ENCODE assay signal across 21 mouse cellular contexts in the genomic region with DNA sequence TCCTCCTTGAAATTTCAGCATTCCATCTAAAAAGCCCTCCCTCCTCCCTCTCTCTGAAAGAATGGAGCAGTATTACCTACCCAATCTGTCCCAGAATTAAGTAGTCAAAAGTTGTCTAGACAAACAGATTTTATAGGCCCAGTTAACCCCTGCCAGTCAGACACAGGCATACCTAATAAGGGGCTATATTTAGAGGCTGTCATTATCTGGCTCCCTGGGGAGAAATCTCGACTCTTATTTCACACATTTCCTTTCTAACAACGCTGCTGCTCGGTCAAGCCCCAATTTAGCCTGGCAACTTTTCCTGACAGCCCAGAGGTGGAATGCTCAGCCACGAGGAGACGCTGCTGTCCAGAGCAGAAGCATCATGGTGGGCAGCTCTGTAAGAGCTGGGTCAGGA. TPM values are rescaled to one million over a fixed set of nuclear protein-coding genes. Genes with fewer than 3 reads are reported as not detected.
DNase-seq lines count a peak whose midpoint lies in the region; ATAC-seq and TF ChIP-seq lines count a peak whose summit lies in the region.
"Had no signal": no experiment of that assay in that cellular context is flagged by ENCODE, and none has a peak within 500 bp of the region (broad histone marks: within the 10 kb centered on the region; RNA-seq: fewer than 3 reads in every experiment).

No protein-coding gene starts in this region.

- TF ChIP-seq CTCF in kidney, adult 2 months (conservative IDR thresholded peaks at IDR 0.05; ENCODE audit: insufficient read depth, insufficient read length, low read depth, low read length), result no peak

- H3K9ac ChIP-seq in hindbrain, embryonic 11.5 days (ENCODE audit: low read depth, low read length), result no peak overlapping the region
- H3K9ac ChIP-seq in hindbrain, embryonic 13.5 days, result no peak overlapping the region
- H3K9ac ChIP-seq in embryonic facial prominence, embryonic 14.5 days (ENCODE audit: low read depth, low read length), result no peak overlapping the region
- H3K9ac ChIP-seq in limb, embryonic 13.5 days, result no peak overlapping the region
- H3K9ac ChIP-seq in forebrain, embryonic 12.5 days, result no peak overlapping the region
- H3K9ac ChIP-seq: heart, embryonic 13.5 days had no signal

- H3K4me2 ChIP-seq in hindbrain, embryonic 11.5 days (replicated peaks; ENCODE audit: low read depth, low read length), result no peak overlapping the region
- H3K4me2 ChIP-seq in hindbrain, embryonic 13.5 days, result no peak overlapping the region
- H3K4me2 ChIP-seq in embryonic facial prominence, embryonic 14.5 days (ENCODE audit: low read depth, low read length), result no peak overlapping the region
- no peak overlapping the region for H3K4me2 ChIP-seq in limb, embryonic 13.5 days (replicated peaks)
- no peak overlapping the region for H3K4me2 ChIP-seq in forebrain, embryonic 12.5 days
- H3K4me2 ChIP-seq: heart, embryonic 13.5 days; liver, embryonic 11.5 days had no signal

- TF ChIP-seq POLR2A in kidney, adult 2 months (IDR thresholded peaks at IDR 0.05; ENCODE audit: low read depth, low read length), result no peak

- H3K27ac ChIP-seq in hindbrain, embryonic 11.5 days (ENCODE audit: low read depth, low read length), result no peak overlapping the region
- H3K27ac ChIP-seq in hindbrain, embryonic 13.5 days, result no peak overlapping the region
- H3K27ac ChIP-seq in embryonic facial prominence, embryonic 14.5 days (replicated peaks; ENCODE audit: low read depth, low read length), result no peak overlapping the region
- peak overlapping the region; percentile 93; the same call in 1 of the 2 replicates for H3K27ac ChIP-seq in limb, embryonic 13.5 days
- H3K27ac ChIP-seq in forebrain, embryonic 12.5 days, result no peak overlapping the region
- no peak overlapping the region for H3K27ac ChIP-seq in kidney, adult 2 months (ENCODE audit: insufficient read depth, low read depth, low read length)
- H3K27ac ChIP-seq: heart, embryonic 13.5 days; stomach, postnatal 0 days had no signal

- 32% methylated on average over 5 of the region's 5 CpGs for WGBS in hindbrain, embryonic 11.5 days
- 29% methylated on average over 5 of the region's 5 CpGs for WGBS in hindbrain, embryonic 13.5 days
- WGBS in embryonic facial prominence, embryonic 14.5 days, result 5% methylated on average over 5 of the region's 5 CpGs
- 2% methylated on average over 5 of the region's 5 CpGs for WGBS in limb, embryonic 13.5 days
- WGBS in forebrain, embryonic 12.5 days, result 21% methylated on average over 5 of the region's 5 CpGs
- WGBS in kidney, adult 2 months, result 19% methylated on average over 5 of the region's 5 CpGs

- no peaks in the 10 kb centered on the region for H3K4me1 ChIP-seq in hindbrain, embryonic 11.5 days (replicated peaks; ENCODE audit: control insufficient read depth, insufficient read depth, low read length)
- peaks cover 9% of the 10 kb centered on the region for H3K4me1 ChIP-seq in hindbrain, embryonic 13.5 days (replicated peaks)
- H3K4me1 ChIP-seq in embryonic facial prominence, embryonic 14.5 days (ENCODE audit: control insufficient read depth, insufficient read depth, low read length), result peaks cover 17% of the 10 kb centered on the region
- H3K4me1 ChIP-seq in limb, embryonic 13.5 days, result peaks cover 54% of the 10 kb centered on the region
- H3K4me1 ChIP-seq in forebrain, embryonic 12.5 days, result no peaks in the 10 kb centered on the region; the same call in 1 of the 2 replicates
- no peaks in the 10 kb centered on the region for H3K4me1 ChIP-seq in kidney, adult 2 months (ENCODE audit: control insufficient read depth, insufficient read depth, low read length)

- no peaks in the 10 kb centered on the region for H3K36me3 ChIP-seq in hindbrain, embryonic 11.5 days (ENCODE audit: control insufficient read depth, insufficient read depth, low read length)
- H3K36me3 ChIP-seq in hindbrain, embryonic 13.5 days, result no peaks in the 10 kb centered on the region
- H3K36me3 ChIP-seq in embryonic facial prominence, embryonic 14.5 days (ENCODE audit: control insufficient read depth, insufficient read depth, low read length), result no peaks in the 10 kb centered on the region
- H3K36me3 ChIP-seq in limb, embryonic 13.5 days, result peaks cover 14% of the 10 kb centered on the region
- H3K36me3 ChIP-seq in forebrain, embryonic 12.5 days (replicated peaks), result no peaks in the 10 kb centered on the region
- H3K36me3 ChIP-seq in kidney, adult 2 months (ENCODE audit: control insufficient read depth, insufficient read depth, low read length), result no peaks in the 10 kb centered on the region
- H3K36me3 ChIP-seq: heart, embryonic 13.5 days had no signal

- no peaks in the 10 kb centered on the region for H3K27me3 ChIP-seq in hindbrain, embryonic 11.5 days (ENCODE audit: control insufficient read depth, insufficient read depth, low read length)
- H3K27me3 ChIP-seq in hindbrain, embryonic 13.5 days, result no peaks in the 10 kb centered on the region
- no peaks in the 10 kb centered on the region for H3K27me3 ChIP-seq in embryonic facial prominence, embryonic 14.5 days (replicated peaks; ENCODE audit: control insufficient read depth, insufficient read depth, low read length)
- H3K27me3 ChIP-seq in limb, embryonic 13.5 days, result no peaks in the 10 kb centered on the region; the same call in 1 of the 2 replicates
- H3K27me3 ChIP-seq in forebrain, embryonic 12.5 days, result no peaks in the 10 kb centered on the region
- no peaks in the 10 kb centered on the region for H3K27me3 ChIP-seq in kidney, adult 2 months (replicated peaks; ENCODE audit: control insufficient read depth, insufficient read depth, low read length)

- no peak overlapping the region for H3K4me3 ChIP-seq in hindbrain, embryonic 11.5 days (ENCODE audit: low read depth, low read length)
- H3K4me3 ChIP-seq in hindbrain, embryonic 13.5 days, result no peak overlapping the region
- no peak overlapping the region for H3K4me3 ChIP-seq in embryonic facial prominence, embryonic 14.5 days (ENCODE audit: low read depth, low read length)
- no peak overlapping the region for H3K4me3 ChIP-seq in limb, embryonic 13.5 days
- no peak overlapping the region for H3K4me3 ChIP-seq in forebrain, embryonic 12.5 days (replicated peaks)
- H3K4me3 ChIP-seq in kidney, adult 2 months (ENCODE audit: insufficient read depth, low read depth, low read length), result no peak overlapping the region
- H3K4me3 ChIP-seq: heart, embryonic 13.5 days had no signal

- no peak for ATAC-seq in hindbrain, embryonic 11.5 days (ENCODE audit: low FRiP score)
- ATAC-seq in hindbrain, embryonic 13.5 days (ENCODE audit: low FRiP score), result no peak
- ATAC-seq in embryonic facial prominence, embryonic 14.5 days (ENCODE audit: low read depth), result 0 out of 2 replicates have a peak, but pooled peaks have one; percentile 4
- peak; percentile 13 for ATAC-seq in limb, embryonic 13.5 days (ENCODE audit: low FRiP score, low read depth)
- no peak for ATAC-seq in forebrain, embryonic 12.5 days (ENCODE audit: low FRiP score)

- DNase-seq in hindbrain, embryonic 11.5 days (ENCODE audit: low spot score), result peak; percentile 30
- DNase-seq in embryo, embryonic 10.5 days (ENCODE audit: low spot score), result peak; percentile 74
- peak; percentile 68 for DNase-seq in embryonic facial prominence, embryonic 14.5 days (ENCODE audit: low spot score)
- no peak for DNase-seq in adrenal gland, postnatal 4 days (ENCODE audit: low spot score in 2 of 2)
- DNase-seq in kidney, adult 2 months, result no peak
- DNase-seq: cerebellum, adult 2 months; gastrocnemius, postnatal 10 days; heart, postnatal 36 days; kidney, adult 9 months; kidney, postnatal 25 days; lung, adult 18-20 months; lung, postnatal 14 days had no signal

- H3K9me3 ChIP-seq in hindbrain, embryonic 11.5 days (ENCODE audit: control insufficient read depth, low read length), result no peaks in the 10 kb centered on the region
- no peaks in the 10 kb centered on the region for H3K9me3 ChIP-seq in hindbrain, embryonic 13.5 days
- no peaks in the 10 kb centered on the region for H3K9me3 ChIP-seq in embryonic facial prominence, embryonic 14.5 days (ENCODE audit: control insufficient read depth, low read length)
- H3K9me3 ChIP-seq in limb, embryonic 13.5 days, result no peaks in the 10 kb centered on the region
- no peaks in the 10 kb centered on the region for H3K9me3 ChIP-seq in forebrain, embryonic 12.5 days
- H3K9me3 ChIP-seq: heart, embryonic 13.5 days had no signal

RNA-seq across cellular contexts. Expression of gene Itga11, which starts 47.6 kb away (rescaled TPM):
- polyA plus RNA-seq in hindbrain, embryonic 11.5 days (2014; fragmentation: Nextera tagmentation; extraction: Ambion mirVana), result 2.9 and 3.0 TPM in 2 replicates
- polyA plus RNA-seq in hindbrain, embryonic 13.5 days (2015; fragmentation: Nextera tagmentation; extraction: Ambion mirVana), result 1.7 and 2.0 TPM in 2 replicates
- 8.1 and 10.2 TPM in 2 replicates for polyA plus RNA-seq in embryonic facial prominence, embryonic 14.5 days (2014; fragmentation: Nextera tagmentation; extraction: Ambion mirVana)
- polyA plus RNA-seq in limb, embryonic 13.5 days (2015; fragmentation: Nextera tagmentation; extraction: Ambion mirVana), result 8.0 and 8.2 TPM in 2 replicates
- 3.6 and 4.0 TPM in 2 replicates for polyA plus RNA-seq in forebrain, embryonic 12.5 days (2016; fragmentation: Nextera tagmentation; extraction: Ambion mirVana)
- total RNA-seq in adrenal gland, postnatal 4 days (2021), result 1 to 10 TPM; 2.3 to 2.9 TPM
- polyA plus RNA-seq in kidney, adult 2 months (2012; rRNA removed), result 0.35 and 0.41 TPM in 2 replicates
- total RNA-seq: common myeloid progenitor, adult 5-6 weeks; megakaryocyte, adult 5-6 weeks; MEL had no signal

Comparison
In these comparisons a context has a peak if more than half of its experiments do, and no peak if none do; other contexts are left out.
1. ATAC-seq: peak in embryonic facial prominence, embryonic 14.5 days (single experiment) and limb, embryonic 13.5 days (single experiment); none in hindbrain, embryonic 11.5 days (single experiment), hindbrain, embryonic 13.5 days (single experiment) and forebrain, embryonic 12.5 days (single experiment).
2. DNase-seq: peak in hindbrain, embryonic 11.5 days (single experiment), embryo, embryonic 10.5 days (single experiment) and embryonic facial prominence, embryonic 14.5 days (single experiment); none in adrenal gland, postnatal 4 days (0 of 2) and kidney, adult 2 months (single experiment).